Mouse (Mus musculus) heart, embryonic 14.5 days (tissue): ENCODE measurements around the gene Ryr2. TPM values are rescaled to one million over a fixed set of nuclear protein-coding genes. Genes with fewer than 3 reads are reported as not detected.

Experiments used
- ATAC-seq: fragments of 200-750 bp; cut with Nextera tagmentation; 2 replicates; pipeline ENCODE4 v1.8.0; 2017; ENCODE audit warnings: low read depth, moderate TSS enrichment; ENCODE audit not compliant: insufficient number of reproducible peaks, insufficient read depth, low FRiP score
- H3K27ac ChIP-seq, 2 experiments: fragments of 200-500 bp in 1 of 2; fragments of 300-500 bp in 1 of 2; sonication (generic) in 1 of 2; replicated peaks in 1 of 2; 2 replicates each; pipeline ENCODE4 v1.5.1; 2012 to 2014; ENCODE audit warnings: low read depth in 2 of 2, low read length in 2 of 2, control low read depth in 1 of 2, mild to moderate bottlenecking in 1 of 2, mixed read lengths in 1 of 2; ENCODE audit not compliant: control insufficient read depth in 1 of 2, insufficient read depth in 1 of 2
- H3K27me3 ChIP-seq: fragments of 300-500 bp; sonication (generic); 2 replicates; pipeline ENCODE4 v1.6.1; 2014; ENCODE audit warnings: mild to moderate bottlenecking, low read length, control low read depth; ENCODE audit not compliant: control insufficient read depth, insufficient read depth
- H3K36me3 ChIP-seq: fragments of 300-500 bp; sonication (generic); 2 replicates; pipeline ENCODE4 v1.6.1; 2014; ENCODE audit warnings: mild to moderate bottlenecking, control low read depth, low read length, mixed read lengths; ENCODE audit not compliant: control insufficient read depth, insufficient read depth
- H3K4me1 ChIP-seq, 2 experiments: fragments of 200-500 bp in 1 of 2; fragments of 300-500 bp in 1 of 2; sonication (generic) in 1 of 2; 2 replicates each; pipeline ENCODE4 v1.6.1; 2012 to 2014; ENCODE audit warnings: low read length in 2 of 2, control low read depth in 1 of 2, mixed read lengths in 1 of 2; ENCODE audit not compliant: control insufficient read depth in 2 of 2, insufficient read depth in 2 of 2
- H3K4me2 ChIP-seq: fragments of 300-500 bp; sonication (generic); 2 replicates; pipeline ENCODE4 v1.6.1; 2014; ENCODE audit warnings: mild to moderate bottlenecking, low read length
- H3K4me3 ChIP-seq, 2 experiments: fragments of 200-500 bp in 1 of 2; fragments of 300-500 bp in 1 of 2; sonication (generic) in 1 of 2; 2 replicates each; pipeline ENCODE4 v1.5.1; 2012 to 2014; ENCODE audit warnings: low read length in 2 of 2, mild to moderate bottlenecking in 2 of 2, control low read depth in 1 of 2, low read depth in 1 of 2, moderate library complexity in 1 of 2; ENCODE audit not compliant: control insufficient read depth in 1 of 2, insufficient read depth in 1 of 2
- H3K9ac ChIP-seq: fragments of 300-500 bp; sonication (generic); 2 replicates; pipeline ENCODE4 v1.6.1; 2014; ENCODE audit warnings: mild to moderate bottlenecking, low read length
- H3K9me3 ChIP-seq: fragments of 300-500 bp; sonication (generic); 2 replicates; pipeline ENCODE4 v1.6.1; 2016; ENCODE audit warnings: low read length, control low read depth; ENCODE audit not compliant: control insufficient read depth
- WGBS: fragments of 180-500 bp; shearing (Covaris S2); extraction: QIAGEN DNeasy Blood & Tissue Kit; methylation state at CpG from one replicate; pipeline ENCODE4 v1.1.7; 2014; 5-methylcytosine and 5-hydroxymethylcytosine counted together
- polyA plus RNA-seq: library from polyadenylated mRNA; unstranded; fragments of >200 nt; fragmentation: Nextera tagmentation; extraction: Ambion mirVana; gene quantifications from 2 replicates; pipeline ENCODE4 v1.2.1, GENCODE M21; 2014

The Ryr2 gene
- polyA plus RNA-seq, 1 experiment from 2014 or later: 69.1 TPM

DNA sequence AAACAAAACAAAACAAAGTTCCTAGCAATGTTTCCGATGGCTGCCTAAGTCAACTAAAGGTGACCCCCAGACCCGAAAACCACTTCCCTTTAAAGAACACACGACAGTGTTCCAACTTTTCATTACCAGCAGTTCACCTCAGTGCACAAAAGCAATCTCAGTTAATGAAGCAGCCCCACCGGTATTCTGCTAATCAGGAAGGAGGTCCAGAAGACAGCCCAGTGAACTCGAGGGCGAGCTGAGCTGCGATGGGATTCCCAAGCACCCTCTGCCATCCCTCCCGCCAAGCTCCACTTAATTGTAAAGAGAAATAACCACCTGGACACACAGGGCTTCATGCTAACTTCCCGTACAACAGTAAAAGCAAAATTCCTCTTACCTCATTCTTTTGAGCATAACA is 203.5 kb downstream of the Ryr2 start:
- no peak for ATAC-seq
- H3K36me3 ChIP-seq: 0 out of 2 replicates have a peak, but pooled peaks cover 2% of the 10 kb centered on the region
- no peak overlapping the region for H3K4me2 ChIP-seq
- no peak overlapping the region for H3K9ac ChIP-seq
- H3K4me3 ChIP-seq: no peak overlapping the region
- no peaks in the 10 kb centered on the region for H3K27me3 ChIP-seq
- H3K27ac ChIP-seq: no peak overlapping the region
- H3K9me3 ChIP-seq: no peaks in the 10 kb centered on the region
- 63% methylated on average over 9 of the region's 9 CpGs for WGBS
- H3K4me1 ChIP-seq: peaks cover 2 to 13% of the 10 kb centered on the region in 2 experiments; a peak in 3 of 4 replicates

DNA sequence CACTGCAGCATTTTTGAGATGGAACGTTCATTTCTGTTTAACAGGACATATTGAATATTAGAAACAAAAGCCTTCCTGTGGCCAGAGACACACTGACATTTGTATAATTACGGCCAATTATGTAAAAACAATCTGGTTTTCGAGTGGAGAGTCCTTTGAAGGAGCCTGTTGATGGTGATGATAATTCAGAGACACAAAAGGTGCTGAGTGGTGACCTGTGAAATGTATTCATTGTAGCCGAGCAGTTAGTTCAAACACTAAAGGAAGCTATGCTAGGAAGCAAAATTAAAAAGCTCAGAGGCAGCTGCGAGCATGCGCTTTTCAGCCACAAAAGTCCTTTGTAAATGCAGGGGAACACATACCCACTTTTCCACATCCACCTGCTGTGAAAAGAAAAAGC is 203.9 kb downstream of the Ryr2 start:
- H3K4me1 ChIP-seq: peaks cover 0 to 11% of the 10 kb centered on the region in 2 experiments; a peak in 2 of 4 replicates
- WGBS: 62% methylated on average over 6 of the region's 6 CpGs
- ATAC-seq: no peak

DNA sequence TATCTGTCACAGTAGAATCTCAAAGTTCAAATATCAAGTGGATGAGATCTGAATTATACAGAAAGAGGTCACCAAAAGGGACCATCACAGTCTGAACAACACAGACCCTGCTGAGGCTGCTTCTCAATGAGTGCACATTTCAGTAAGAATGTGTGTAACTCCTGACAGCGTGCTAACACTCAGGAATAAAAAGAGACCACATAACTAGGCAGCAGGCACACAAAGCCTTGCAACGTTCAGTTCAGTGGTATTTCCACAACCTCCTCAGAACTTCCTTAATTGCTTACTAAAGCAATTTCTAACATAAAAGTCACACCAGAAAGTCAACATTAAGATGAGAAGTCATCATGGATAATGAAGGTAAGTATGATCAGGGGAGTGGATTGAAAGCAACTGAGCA is 206.1 kb downstream of the Ryr2 start:
- Histone ChIP-seq H3K27me3 (no peaks in the 10 kb centered on the region), H3K4me1 (peaks cover 0 to 4% of the 10 kb centered on the region in 2 experiments; a peak in 2 of 4 replicates), H3K4me3 (no peak overlapping the region), H3K27ac (no peak overlapping the region), H3K36me3 (0 out of 2 replicates have a peak, but pooled peaks cover 2% of the 10 kb centered on the region), H3K4me2 (no peak overlapping the region), H3K9me3 (no peaks in the 10 kb centered on the region), H3K9ac (no peak overlapping the region)
- no peak for ATAC-seq
- 80% methylated on average over 2 of the region's 2 CpGs for WGBS

More for the DNA sequence above, 203.9 kb downstream of the Ryr2 start:
- no peaks in the 10 kb centered on the region for H3K9me3 ChIP-seq
- H3K4me3 ChIP-seq: no peak overlapping the region
- H3K27ac ChIP-seq: no peak overlapping the region
- H3K36me3 ChIP-seq: 0 out of 2 replicates have a peak, but pooled peaks cover 2% of the 10 kb centered on the region
- no peak overlapping the region for H3K9ac ChIP-seq
- no peak overlapping the region for H3K4me2 ChIP-seq
- no peaks in the 10 kb centered on the region for H3K27me3 ChIP-seq

DNA sequence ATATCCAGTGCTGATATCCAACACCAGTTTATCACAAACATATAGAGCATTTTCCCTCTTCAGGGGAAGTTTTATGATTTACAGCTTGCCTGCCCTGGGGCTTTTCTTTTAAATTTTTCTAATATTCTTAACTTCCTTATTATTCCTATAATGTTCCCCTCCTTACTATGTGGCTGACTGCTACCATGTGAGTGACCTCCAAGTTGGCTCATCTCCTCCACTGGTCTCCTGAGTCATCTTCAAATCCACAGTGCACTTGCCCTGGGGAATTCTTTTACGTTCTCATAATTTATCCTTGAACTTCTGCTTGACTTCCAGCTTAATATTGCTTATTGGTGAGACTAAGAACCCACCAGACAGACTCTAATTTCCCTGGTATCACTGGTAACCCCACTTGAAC is 211.1 kb downstream of the Ryr2 start:
- no peaks in the 10 kb centered on the region for H3K27me3 ChIP-seq
- no peak overlapping the region for H3K4me2 ChIP-seq
- H3K9ac ChIP-seq: no peak overlapping the region
- H3K36me3 ChIP-seq: 0 out of 2 replicates have a peak, but pooled peaks cover 2% of the 10 kb centered on the region
- no peak overlapping the region for H3K4me3 ChIP-seq
- no peak overlapping the region for H3K27ac ChIP-seq
- peaks cover 0 to 2% of the 10 kb centered on the region in 2 experiments; a peak in 1 of 4 replicates for H3K4me1 ChIP-seq
- WGBS: 73% methylated on average over 1 of the region's 1 CpGs
- ATAC-seq: no peak
- H3K9me3 ChIP-seq: no peaks in the 10 kb centered on the region

DNA sequence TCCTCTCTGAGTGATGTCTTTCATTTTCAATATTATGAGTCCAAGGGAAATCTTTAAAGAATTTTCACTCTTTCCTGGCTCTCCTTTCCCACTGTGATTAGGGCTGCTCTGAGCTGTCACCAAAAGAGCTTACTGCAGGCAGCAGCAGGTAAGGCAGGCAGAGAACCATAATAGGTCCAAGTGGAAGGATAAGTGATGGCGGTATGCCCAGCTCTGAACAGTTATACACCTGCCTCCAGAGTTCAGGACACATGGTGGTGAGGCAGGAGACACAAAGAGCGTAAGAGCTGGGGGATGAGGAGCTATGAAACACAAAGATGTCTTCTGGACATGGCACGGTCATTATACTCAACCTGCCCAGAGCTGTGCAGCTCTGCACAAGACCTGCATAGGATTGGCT is 215.0 kb downstream of the Ryr2 start:
- 82% methylated on average over 3 of the region's 3 CpGs for WGBS

DNA sequence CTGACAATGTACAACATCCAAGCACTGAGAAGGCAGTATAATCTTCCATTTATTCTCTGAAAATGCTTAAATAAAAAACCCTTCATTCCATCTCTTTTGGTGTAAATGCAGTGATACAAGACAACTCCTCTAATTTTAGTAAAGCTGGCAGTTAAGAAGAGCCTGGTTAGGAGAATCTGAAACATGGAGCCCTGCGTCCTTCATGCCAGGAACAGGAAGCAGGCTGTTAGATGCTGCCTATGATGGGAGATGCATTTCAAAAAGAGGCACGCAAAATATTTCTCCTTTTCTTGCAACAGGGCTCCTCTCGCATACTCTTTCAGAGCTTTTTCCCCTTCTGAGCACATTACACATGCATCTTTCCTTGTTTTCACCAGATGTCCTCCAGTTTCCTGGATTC is 215.6 kb downstream of the Ryr2 start:
- WGBS: 73% methylated on average over 3 of the region's 3 CpGs
- Histone ChIP-seq H3K36me3 (no peaks in the 10 kb centered on the region), H3K4me2 (no peak overlapping the region), H3K9ac (no peak overlapping the region), H3K9me3 (no peaks in the 10 kb centered on the region), H3K27me3 (no peaks in the 10 kb centered on the region), H3K4me3 (no peak overlapping the region), H3K4me1 (peaks cover 0 to 2% of the 10 kb centered on the region in 2 experiments; a peak in 1 of 4 replicates), H3K27ac (no peak overlapping the region)
- no peak for ATAC-seq

More for the DNA sequence above, 215.0 kb downstream of the Ryr2 start:
- Histone ChIP-seq H3K27ac (no peak overlapping the region), H3K4me3 (no peak overlapping the region), H3K9ac (no peak overlapping the region), H3K27me3 (no peaks in the 10 kb centered on the region), H3K4me2 (no peak overlapping the region), H3K36me3 (no peaks in the 10 kb centered on the region), H3K9me3 (no peaks in the 10 kb centered on the region), H3K4me1 (peaks cover 0 to 2% of the 10 kb centered on the region in 2 experiments; a peak in 1 of 4 replicates)
- ATAC-seq: 0 out of 2 replicates have a peak, but pooled peaks have one; percentile 17

DNA sequence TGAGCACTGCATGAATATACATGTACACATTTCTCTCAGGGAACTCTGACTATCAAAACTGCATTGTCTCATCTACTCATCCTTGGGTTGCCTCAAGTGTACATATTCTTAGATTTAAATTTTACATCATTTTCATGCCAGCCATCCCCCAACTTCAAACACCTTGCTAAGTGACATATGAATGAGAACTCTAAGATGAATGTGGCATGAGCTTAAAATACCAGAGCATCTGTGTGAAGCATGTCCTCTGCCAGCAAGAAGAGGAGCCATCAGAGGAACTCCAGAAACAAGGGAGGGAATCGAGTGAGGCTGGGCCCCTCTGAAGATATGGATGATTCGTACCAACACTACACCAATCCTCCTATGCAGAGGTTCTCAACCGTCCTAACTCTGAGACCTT is 222.6 kb downstream of the Ryr2 start:
- no peaks in the 10 kb centered on the region for H3K9me3 ChIP-seq
- H3K9ac ChIP-seq: no peak overlapping the region
- H3K27ac ChIP-seq: no peak overlapping the region
- peaks cover 0 to 10% of the 10 kb centered on the region in 2 experiments; a peak in 2 of 4 replicates for H3K4me1 ChIP-seq
- no peak overlapping the region for H3K4me2 ChIP-seq
- 63% methylated on average over 3 of the region's 3 CpGs for WGBS
- H3K27me3 ChIP-seq: no peaks in the 10 kb centered on the region
- peaks cover 40% of the 10 kb centered on the region for H3K36me3 ChIP-seq
- ATAC-seq: no peak
- no peak overlapping the region for H3K4me3 ChIP-seq

DNA sequence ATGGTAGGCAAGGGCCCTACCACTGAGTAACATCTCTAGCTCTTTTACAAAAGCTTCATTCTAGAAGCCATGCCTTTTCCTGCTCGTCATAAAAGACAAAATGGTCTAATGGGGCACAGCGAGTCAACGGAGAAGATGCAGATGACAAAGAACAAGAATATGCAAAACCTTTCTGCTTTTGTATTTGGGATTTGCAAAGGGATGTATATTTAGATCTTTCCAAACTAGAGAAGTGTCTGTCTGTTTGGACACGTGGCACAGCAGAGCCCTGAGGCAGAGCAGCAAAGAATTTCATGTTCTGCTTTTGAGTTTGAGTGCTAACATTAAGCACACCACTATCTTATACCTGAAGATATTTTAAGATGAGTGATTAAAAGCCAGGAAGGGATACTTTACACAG is 224.4 kb downstream of the Ryr2 start:
- no peaks in the 10 kb centered on the region for H3K27me3 ChIP-seq
- no peak overlapping the region for H3K27ac ChIP-seq
- H3K4me1 ChIP-seq: peaks cover 0 to 10% of the 10 kb centered on the region in 2 experiments; a peak in 2 of 4 replicates

More for the DNA sequence above, 224.4 kb downstream of the Ryr2 start:
- Histone ChIP-seq H3K4me3 (no peak overlapping the region), H3K36me3 (peaks cover 53% of the 10 kb centered on the region), H3K4me2 (no peak overlapping the region), H3K9ac (no peak overlapping the region), H3K9me3 (no peaks in the 10 kb centered on the region)
- ATAC-seq: no peak
- WGBS: 81% methylated on average over 4 of the region's 4 CpGs
